Mouse (Mus musculus) lung, embryonic 16.5 days (tissue): ENCODE results near the gene Dnajc3. TPM values are rescaled to one million over a fixed set of nuclear protein-coding genes. Genes with fewer than 3 reads are reported as not detected.
A peak's percentile ranks its signal among the peaks of the same experiment; 100 is the strongest.
"Not testable (repeated sequence)": the region's sequence is repeated elsewhere in the genome, so short reads cannot be mapped to it uniquely, and the experiment has no call there.

Experiments used
- ATAC-seq: fragments of 200-750 bp; cut with Nextera tagmentation; 2 replicates; pipeline ENCODE4 v1.8.0; 2017; ENCODE audit warnings: low read depth, mild to moderate bottlenecking, moderate library complexity
- H3K27ac ChIP-seq: fragments of 300-500 bp; sonication (generic); 2 replicates; pipeline ENCODE4 v1.5.1; 2014; ENCODE audit warnings: mild to moderate bottlenecking, control low read depth, low read length
- H3K27me3 ChIP-seq: fragments of 300-500 bp; sonication (generic); 2 replicates; pipeline ENCODE4 v1.6.1; 2014; ENCODE audit warnings: low read depth, low read length, mixed read lengths; ENCODE audit not compliant: control insufficient read depth, insufficient read depth
- H3K36me3 ChIP-seq: fragments of 300-500 bp; sonication (generic); 2 replicates; pipeline ENCODE4 v1.6.1; 2014; ENCODE audit warnings: low read length; ENCODE audit not compliant: control insufficient read depth, insufficient read depth
- H3K4me1 ChIP-seq: fragments of 300-500 bp; sonication (generic); replicated peaks from 2 replicates; pipeline ENCODE4 v1.6.1; 2014; ENCODE audit warnings: low read length, mixed read lengths; ENCODE audit not compliant: control insufficient read depth, insufficient read depth
- H3K4me2 ChIP-seq: fragments of 300-500 bp; sonication (generic); 2 replicates; pipeline ENCODE4 v1.6.1; 2014; ENCODE audit warnings: low read depth, low read length, control low read depth
- H3K4me3 ChIP-seq: fragments of 300-500 bp; sonication (generic); 2 replicates; pipeline ENCODE4 v1.5.1; 2014; ENCODE audit warnings: mild to moderate bottlenecking, low read length, control low read depth
- H3K9ac ChIP-seq: fragments of 300-500 bp; sonication (generic); 2 replicates; pipeline ENCODE4 v1.6.1; 2014; ENCODE audit warnings: low read length, control low read depth
- H3K9me3 ChIP-seq: fragments of 300-500 bp; sonication (generic); 2 replicates; pipeline ENCODE4 v1.6.1; 2016; ENCODE audit warnings: low read length; ENCODE audit not compliant: control insufficient read depth
- WGBS: fragments of 180-500 bp; shearing (Covaris S2); extraction: QIAGEN DNeasy Blood & Tissue Kit; methylation state at CpG from one replicate; pipeline ENCODE4 v1.1.7; 2014; 5-methylcytosine and 5-hydroxymethylcytosine counted together
- polyA plus RNA-seq: library from polyadenylated mRNA; unstranded; fragments of >200 nt; fragmentation: Nextera tagmentation; extraction: Ambion mirVana; gene quantifications from 2 replicates; pipeline ENCODE4 v1.2.1, GENCODE M21; 2015

Dnajc3 gene
- polyA plus RNA-seq, 1 experiment from 2014 or later, result 60.9 TPM

GRCm38 (mm10) chr14:118972268-118972667 is 34.5 kb downstream of the Dnajc3 start:
- ATAC-seq, result no peak
- H3K4me3 ChIP-seq, result no peak overlapping the region
- H3K9me3 ChIP-seq, result no peaks in the 10 kb centered on the region
- H3K27ac ChIP-seq, result no peak overlapping the region
- H3K4me1 ChIP-seq, result no peaks in the 10 kb centered on the region
- H3K9ac ChIP-seq, result no peak overlapping the region
- no peaks in the 10 kb centered on the region for H3K27me3 ChIP-seq
- peaks cover 47% of the 10 kb centered on the region for H3K36me3 ChIP-seq
- 91% methylated on average over 6 of the region's 6 CpGs for WGBS
- H3K4me2 ChIP-seq, result no peak overlapping the region

GRCm38 (mm10) chr14:118977136-118977816 is 39.5 kb downstream of the Dnajc3 start:
- Histone ChIP-seq H3K9me3 (no peaks in the 10 kb centered on the region), H3K4me1 (no peaks in the 10 kb centered on the region), H3K4me3 (no peak overlapping the region), H3K9ac (no peak overlapping the region), H3K27ac (no peak overlapping the region), H3K36me3 (peaks cover 53% of the 10 kb centered on the region), H3K4me2 (no peak overlapping the region), H3K27me3 (no peaks in the 10 kb centered on the region)
- WGBS, result 68% methylated on average over 8 of the region's 8 CpGs
- ATAC-seq, result no peak

GRCm38 (mm10) chr14:118979571-118980325 is 42.0 kb downstream of the Dnajc3 start:
- no peaks in the 10 kb centered on the region for H3K9me3 ChIP-seq
- H3K4me3 ChIP-seq, result no peak overlapping the region
- peaks cover 48% of the 10 kb centered on the region for H3K36me3 ChIP-seq
- H3K27ac ChIP-seq, result no peak overlapping the region
- H3K4me1 ChIP-seq, result no peaks in the 10 kb centered on the region
- ATAC-seq, result no peak
- no peak overlapping the region for H3K4me2 ChIP-seq
- no peak overlapping the region for H3K9ac ChIP-seq
- 72% methylated on average over 7 of the region's 7 CpGs for WGBS
- H3K27me3 ChIP-seq, result no peaks in the 10 kb centered on the region

GRCm38 (mm10) chr14:118980358-118980757 is 42.6 kb downstream of the Dnajc3 start:
- Histone ChIP-seq H3K27me3 (no peaks in the 10 kb centered on the region), H3K27ac (no peak overlapping the region), H3K4me3 (no peak overlapping the region), H3K4me2 (no peak overlapping the region), H3K4me1 (no peaks in the 10 kb centered on the region), H3K9me3 (no peaks in the 10 kb centered on the region), H3K36me3 (peaks cover 42% of the 10 kb centered on the region), H3K9ac (no peak overlapping the region)
- ATAC-seq, result no peak
- WGBS, result 78% methylated on average over 5 of the region's 5 CpGs

- Histone ChIP-seq H3K9ac (no peak overlapping the region), H3K36me3 (peaks cover 37% of the 10 kb centered on the region), H3K4me1 (no peaks in the 10 kb centered on the region), H3K27me3 (no peaks in the 10 kb centered on the region), H3K4me2 (no peak overlapping the region), H3K9me3 (no peaks in the 10 kb centered on the region), H3K27ac (no peak overlapping the region), H3K4me3 (no peak overlapping the region)
- WGBS, result 80% methylated on average over 8 of the region's 8 CpGs
- ATAC-seq, result no peak
Measured at GRCm38 (mm10) chr14:118980890-118981289, 43.1 kb downstream of the Dnajc3 start.

- ATAC-seq, result peak; percentile 20; the same call in 1 of the 2 replicates
- H3K4me2 ChIP-seq, H3K9me3 ChIP-seq, H3K27me3 ChIP-seq, H3K4me1 ChIP-seq, H3K4me3 ChIP-seq, H3K9ac ChIP-seq, H3K27ac ChIP-seq: not testable (repeated sequence)
- 82% methylated on average over 2 of the region's 6 CpGs for WGBS
- peaks cover 31% of the 10 kb centered on the region for H3K36me3 ChIP-seq
Measured at GRCm38 (mm10) chr14:118981711-118982428, 44.1 kb downstream of the Dnajc3 start.

- ATAC-seq, result 0 out of 2 replicates have a peak, but pooled peaks have one; percentile 54
Measured at GRCm38 (mm10) chr14:118982429-118983045, 44.8 kb downstream of the Dnajc3 start.

GRCm38 (mm10) chr14:118983396-118983795 is 45.6 kb downstream of the Dnajc3 start:
- Histone ChIP-seq H3K4me3 (no peak overlapping the region), H3K27ac (no peak overlapping the region), H3K9ac (no peak overlapping the region), H3K27me3 (no peaks in the 10 kb centered on the region), H3K9me3 (no peaks in the 10 kb centered on the region), H3K4me1 (no peaks in the 10 kb centered on the region), H3K4me2 (no peak overlapping the region), H3K36me3 (peaks cover 17% of the 10 kb centered on the region)
- ATAC-seq, result no peak

More at GRCm38 (mm10) chr14:118982429-118983045, 44.8 kb downstream of the Dnajc3 start:
- not testable (repeated sequence) for H3K9me3 ChIP-seq, H3K4me3 ChIP-seq, H3K9ac ChIP-seq, H3K27me3 ChIP-seq, H3K4me2 ChIP-seq, H3K4me1 ChIP-seq
- peak overlapping the region; percentile 49 for H3K27ac ChIP-seq
- peaks cover 24% of the 10 kb centered on the region for H3K36me3 ChIP-seq
- WGBS, result 69% methylated on average over 8 of the region's 11 CpGs

GRCm38 (mm10) chr14:118984161-118984560 is 46.4 kb downstream of the Dnajc3 start:
- H3K4me1 ChIP-seq, result no peaks in the 10 kb centered on the region
- no peaks in the 10 kb centered on the region for H3K9me3 ChIP-seq
- no peaks in the 10 kb centered on the region for H3K27me3 ChIP-seq
- H3K36me3 ChIP-seq, result peaks cover 11% of the 10 kb centered on the region
- no peak for ATAC-seq
- 84% methylated on average over 4 of the region's 4 CpGs for WGBS
- no peak overlapping the region for H3K27ac ChIP-seq
- no peak overlapping the region for H3K4me3 ChIP-seq
- no peak overlapping the region for H3K4me2 ChIP-seq
- H3K9ac ChIP-seq, result no peak overlapping the region
